14 mouse cellular contexts compared by ENCODE assay signal in the genomic region with DNA sequence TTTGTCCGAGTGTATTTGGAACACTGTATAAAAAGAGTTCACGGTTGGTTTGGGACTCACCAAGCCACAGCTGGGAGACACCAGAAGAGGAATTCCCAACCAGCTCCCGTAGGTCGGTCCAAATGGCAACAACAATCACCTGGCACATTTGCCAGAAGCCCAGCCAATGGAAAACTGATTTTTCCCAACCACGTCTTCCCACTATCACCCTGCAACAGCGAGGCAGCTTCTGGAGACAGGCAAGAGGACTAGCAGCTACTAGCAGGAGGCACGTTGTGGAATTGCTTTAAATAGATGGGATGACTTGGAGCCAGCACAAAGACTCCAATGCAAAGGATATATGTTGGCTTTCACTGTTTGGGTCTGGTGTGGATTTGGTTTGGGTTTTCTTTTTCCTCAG.
DNase-seq lines count a peak whose midpoint lies in the region; ATAC-seq lines count a peak whose summit lies in the region.
"Had no signal": no experiment of that assay in that cellular context is flagged by ENCODE, and none has a peak within 500 bp of the region (broad histone marks: within the 10 kb centered on the region; RNA-seq: fewer than 3 reads in every experiment).

No protein-coding gene starts in this region.

- no peak overlapping the region for H3K9ac ChIP-seq in heart, embryonic 11.5 days (ENCODE audit: low read depth, low read length)
- H3K9ac ChIP-seq in forebrain, embryonic 15.5 days (replicated peaks), result peak overlapping the region; percentile 3; the same call in 1 of the 2 replicates
- H3K9ac ChIP-seq in midbrain, embryonic 13.5 days (replicated peaks), result peak overlapping the region; percentile 62
- H3K9ac ChIP-seq: heart, embryonic 12.5 days had no signal

- no peak for ATAC-seq in heart, embryonic 11.5 days (replicated peaks; ENCODE audit: insufficient number of reproducible peaks, low FRiP score, low TSS enrichment)
- no peak for ATAC-seq in forebrain, embryonic 15.5 days (replicated peaks)
- ATAC-seq in midbrain, embryonic 13.5 days, result no peak

- WGBS in heart, embryonic 11.5 days (ENCODE audit: insufficient replicate concordance), result 72% methylated on average over 7 of the region's 7 CpGs
- WGBS in forebrain, embryonic 15.5 days, result 42% methylated on average over 7 of the region's 7 CpGs
- WGBS in midbrain, embryonic 13.5 days, result 75% methylated on average over 7 of the region's 7 CpGs

- peak; percentile 68 for DNase-seq in heart, adult 11 months
- peak; percentile 12 for DNase-seq in ES-CJ7 (ENCODE audit: low read depth, low spot score)
- DNase-seq in gastrocnemius, postnatal 25 days, result no peak
- DNase-seq in yolk sac, embryonic 10.5 days (ENCODE audit: low spot score), result no peak
- DNase-seq in adrenal gland, adult 2 months, result no peak
- DNase-seq: B cell, adult 2 months; cerebellum, adult 9-10 months; thymus, postnatal 25 days had no signal

- no peak overlapping the region for H3K4me2 ChIP-seq in heart, embryonic 11.5 days
- peak overlapping the region; percentile 58 for H3K4me2 ChIP-seq in forebrain, embryonic 15.5 days (replicated peaks)
- peak overlapping the region; percentile 49 for H3K4me2 ChIP-seq in midbrain, embryonic 13.5 days (replicated peaks)
- H3K4me2 ChIP-seq: heart, embryonic 12.5 days had no signal

- peaks cover 13% of the 10 kb centered on the region for H3K27me3 ChIP-seq in heart, embryonic 11.5 days (ENCODE audit: control insufficient read depth, insufficient read depth, low read length)
- no peaks in the 10 kb centered on the region for H3K27me3 ChIP-seq in forebrain, embryonic 15.5 days
- H3K27me3 ChIP-seq in midbrain, embryonic 13.5 days, result no peaks in the 10 kb centered on the region

- no peaks in the 10 kb centered on the region for H3K36me3 ChIP-seq in heart, embryonic 11.5 days (ENCODE audit: control insufficient read depth, insufficient read depth, low read length)
- H3K36me3 ChIP-seq in forebrain, embryonic 15.5 days, result no peaks in the 10 kb centered on the region
- H3K36me3 ChIP-seq in midbrain, embryonic 13.5 days, result no peaks in the 10 kb centered on the region
- H3K36me3 ChIP-seq: G1E; heart, embryonic 12.5 days had no signal

- no peak overlapping the region for H3K4me3 ChIP-seq in heart, embryonic 11.5 days (ENCODE audit: low read depth, low read length)
- peak overlapping the region; percentile 33 for H3K4me3 ChIP-seq in forebrain, embryonic 15.5 days
- H3K4me3 ChIP-seq in midbrain, embryonic 13.5 days (replicated peaks), result peak overlapping the region; percentile 26
- H3K4me3 ChIP-seq: heart, embryonic 12.5 days had no signal

- no peaks in the 10 kb centered on the region for H3K9me3 ChIP-seq in heart, embryonic 11.5 days (replicated peaks; ENCODE audit: control insufficient read depth, low read length)
- no peaks in the 10 kb centered on the region for H3K9me3 ChIP-seq in forebrain, embryonic 15.5 days
- H3K9me3 ChIP-seq in midbrain, embryonic 13.5 days, result no peaks in the 10 kb centered on the region
- H3K9me3 ChIP-seq: heart, embryonic 12.5 days had no signal

- H3K27ac ChIP-seq in heart, embryonic 11.5 days (ENCODE audit: low read depth, low read length), result no peak overlapping the region
- H3K27ac ChIP-seq in forebrain, embryonic 15.5 days (replicated peaks), result peak overlapping the region; percentile 77
- peak overlapping the region; percentile 86 for H3K27ac ChIP-seq in midbrain, embryonic 13.5 days
- H3K27ac ChIP-seq: layer of hippocampus, adult 2 months had no signal

- H3K4me1 ChIP-seq in heart, embryonic 11.5 days (ENCODE audit: control insufficient read depth, insufficient read depth, low read length), result peaks cover 3% of the 10 kb centered on the region; the same call in 1 of the 2 replicates
- H3K4me1 ChIP-seq in forebrain, embryonic 15.5 days, result peaks cover 46% of the 10 kb centered on the region
- peaks cover 50% of the 10 kb centered on the region for H3K4me1 ChIP-seq in midbrain, embryonic 13.5 days (replicated peaks)

Comparison
In these comparisons a context has a peak if more than half of its experiments do, and no peak if none do; other contexts are left out.
1. DNase-seq: peak in heart, adult 11 months (single experiment) and ES-CJ7 (single experiment); none in gastrocnemius, postnatal 25 days (single experiment), yolk sac, embryonic 10.5 days (single experiment) and adrenal gland, adult 2 months (single experiment).